Mouse (Mus musculus): ENCODE data around the gene Pla2g5. TPM values are rescaled to one million over a fixed set of nuclear protein-coding genes. Genes with fewer than 3 reads are reported as not detected.
A peak's percentile ranks its signal among the peaks of the same experiment; 100 is the strongest.
"Not testable (repeated sequence)": the region's sequence is repeated elsewhere in the genome, so short reads cannot be mapped to it uniquely, and the experiment has no call there.

Gene Pla2g5
- total RNA-seq (2021) = 1 to 10 TPM; 1.3 to 3.1 TPM
- long read RNA-seq, experiment 1, partial matches to known transcripts = 0 of 1 reads
- long read RNA-seq, experiment 1, other reads (novel, unspliced or antisense) = 0 of 1 reads
- long read RNA-seq, experiment 2, partial matches to known transcripts = 0 of 4 reads
- long read RNA-seq, experiment 2, other reads (novel, unspliced or antisense) = 0 of 4 reads

DNA sequence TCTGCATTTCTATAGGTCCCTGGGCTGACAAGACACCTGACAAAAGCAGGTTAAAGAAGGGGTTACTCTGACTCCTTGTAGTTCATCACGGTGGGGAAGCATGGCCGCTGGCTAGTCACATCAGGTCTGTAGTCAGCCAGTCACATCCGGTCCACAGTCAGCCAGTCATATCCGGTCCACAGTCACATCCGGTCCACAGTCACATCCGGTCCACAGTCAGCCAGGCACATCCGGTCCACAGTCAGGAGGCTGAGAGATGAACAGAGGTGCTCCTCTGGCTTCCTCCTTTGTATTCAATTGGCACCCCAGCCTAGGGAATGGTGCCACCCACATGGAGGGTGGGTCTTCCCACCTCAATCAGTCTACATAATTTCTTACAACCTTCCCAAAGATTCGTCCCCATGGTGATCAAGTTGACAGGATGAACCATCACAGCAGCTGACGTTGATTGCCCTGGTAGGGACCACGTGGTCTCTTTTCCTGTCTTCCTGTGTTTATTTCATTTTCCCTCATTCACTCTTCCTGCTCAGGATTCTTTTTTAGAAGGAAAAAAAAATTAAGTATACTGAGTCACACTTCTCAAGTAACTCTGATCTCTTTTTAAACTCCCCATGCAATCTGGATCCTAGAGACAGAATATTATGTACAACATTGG, at the start of gene Pla2g5:
Gene Pla2g5 (minus strand): TSS at position 139 of the 655 bp plus-strand sequence.
- DNase-seq (ENCODE audit: low spot score in 2 of 2) = no peak

GRCm38 (mm10) chr4:138905624-138906337, 42.5 kb upstream of the Pla2g5 start:
- no peak for DNase-seq (ENCODE audit: low spot score in 2 of 2)

DNA sequence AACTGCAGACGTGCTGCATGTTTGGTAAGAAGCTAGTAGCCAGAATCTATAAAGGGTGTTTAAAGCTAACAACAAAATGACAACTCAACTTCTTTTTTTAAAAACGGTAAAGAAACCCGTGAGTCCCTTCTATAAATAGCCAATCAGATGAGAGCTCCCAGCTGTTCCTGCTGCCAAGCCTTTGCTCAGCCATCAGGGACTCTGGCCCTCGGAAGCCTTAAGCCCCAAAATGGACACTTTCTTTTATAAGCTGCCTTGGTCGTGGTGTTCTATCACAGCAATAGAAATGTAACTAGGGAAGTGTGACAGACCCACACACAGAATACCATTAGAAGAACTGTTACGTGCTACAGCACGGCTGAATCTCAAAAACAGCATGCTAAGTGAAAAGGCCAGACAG, 36.1 kb upstream of the Pla2g5 start:
- no peak for DNase-seq (ENCODE audit: low spot score in 2 of 2)

- DNase-seq (ENCODE audit: low spot score in 2 of 2) = not testable (repeated sequence)
Measured at GRCm38 (mm10) chr4:138893789-138894188, 30.5 kb upstream of the Pla2g5 start.

DNA sequence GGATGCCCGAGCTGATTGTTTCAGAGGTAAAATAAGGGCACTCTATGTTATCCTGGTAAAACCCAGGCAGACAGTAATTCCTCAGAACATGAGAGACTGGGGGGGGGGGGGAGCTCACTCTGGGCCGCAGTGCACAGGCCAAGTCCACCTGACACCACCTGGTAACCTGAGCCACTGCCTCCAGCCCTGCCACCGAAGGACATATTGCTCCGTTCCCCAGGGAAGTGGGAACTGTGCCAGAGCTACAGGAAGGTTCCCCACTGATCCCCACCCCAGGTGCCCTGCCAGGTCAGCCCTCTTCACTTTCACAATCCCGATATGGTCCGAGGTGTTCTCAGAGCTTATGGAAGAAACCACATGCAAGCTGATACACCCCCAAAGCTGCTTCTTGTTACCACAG, 29.4 kb upstream of the Pla2g5 start:
- DNase-seq (ENCODE audit: low spot score in 2 of 2) = no peak

- DNase-seq (ENCODE audit: low spot score in 2 of 2) = no peak
Measured at GRCm38 (mm10) chr4:138889635-138890034, 26.4 kb upstream of the Pla2g5 start.

DNA sequence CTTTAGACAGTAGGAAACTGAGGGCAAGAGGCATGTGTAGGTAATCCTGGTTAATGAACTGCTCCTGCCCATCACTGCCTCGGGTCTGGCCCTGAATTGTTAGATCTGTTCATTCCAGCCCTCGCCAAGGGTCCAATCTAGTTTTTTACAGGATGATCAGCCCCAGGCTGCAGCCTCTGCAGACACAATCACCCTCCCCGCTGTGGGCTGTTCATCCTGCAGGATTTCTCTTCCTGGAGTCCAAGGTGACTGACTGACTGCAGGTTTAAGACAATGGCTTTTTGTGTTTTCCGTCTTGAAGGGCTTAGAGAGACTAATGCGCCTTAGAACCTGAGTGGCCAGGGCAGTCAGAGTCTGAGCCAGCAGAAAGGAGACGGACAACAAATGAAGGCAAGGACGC, 25.9 kb upstream of the Pla2g5 start:
- DNase-seq (ENCODE audit: low spot score in 2 of 2) = no peak

GRCm38 (mm10) chr4:138884261-138884660, 21.0 kb upstream of the Pla2g5 start:
- peak; percentile 83 to 89 for DNase-seq (ENCODE audit: low spot score in 2 of 2)

DNA sequence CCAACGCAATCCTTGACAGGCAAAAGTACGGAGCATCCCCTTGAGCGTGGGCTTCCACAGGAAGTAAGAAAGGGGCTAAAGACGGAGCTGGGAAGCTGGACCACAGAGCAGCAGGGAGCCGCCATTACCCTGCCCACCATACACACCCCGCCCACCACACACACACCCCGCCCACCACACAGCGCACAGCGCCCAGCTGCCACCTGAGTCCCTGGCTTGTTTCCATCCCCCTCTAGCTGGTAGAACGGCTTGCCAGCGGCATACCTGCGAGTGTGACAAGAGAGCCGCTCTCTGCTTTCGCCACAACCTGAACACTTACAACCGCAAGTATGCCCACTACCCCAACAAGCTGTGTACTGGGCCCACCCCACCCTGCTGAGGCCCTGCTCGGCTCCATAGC, 18.9 kb upstream of the Pla2g5 start:
- no peak for DNase-seq (ENCODE audit: low spot score in 2 of 2)

GRCm38 (mm10) chr4:138880811-138881584, 17.7 kb upstream of the Pla2g5 start:
- DNase-seq (ENCODE audit: low spot score in 2 of 2) = no peak

DNA sequence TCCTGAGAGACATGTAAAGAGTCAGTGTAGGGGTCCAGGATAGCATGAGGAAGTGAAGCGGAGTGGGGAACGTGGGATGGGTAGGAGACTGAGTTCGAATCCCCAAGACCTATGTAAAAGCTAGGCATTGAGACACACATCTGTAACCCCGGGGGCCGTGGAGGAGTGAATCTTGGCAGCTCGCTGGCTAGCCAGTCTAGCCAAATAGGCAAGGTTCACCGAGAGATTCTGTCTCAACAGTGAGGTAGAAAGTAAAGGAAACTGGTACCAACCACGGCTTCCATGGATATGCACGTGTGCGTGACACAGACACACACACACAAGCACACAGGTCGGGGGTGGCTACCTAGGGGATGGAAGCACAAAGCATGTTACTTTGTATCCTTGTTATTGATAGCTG, 16.5 kb upstream of the Pla2g5 start:
- DNase-seq (ENCODE audit: low spot score in 2 of 2) = no peak

- no peak for DNase-seq (ENCODE audit: low spot score in 2 of 2)
Measured at GRCm38 (mm10) chr4:138878783-138879182, 15.5 kb upstream of the Pla2g5 start.

GRCm38 (mm10) chr4:138877731-138878130, 14.4 kb upstream of the Pla2g5 start, which contains the start of gene Pla2g2e:
Gene Pla2g2e, plus strand, starts transcription at chr4:138877942.
- no peak for DNase-seq (ENCODE audit: low spot score in 2 of 2)

GRCm38 (mm10) chr4:138875986-138876385, 12.7 kb upstream of the Pla2g5 start:
- DNase-seq (ENCODE audit: low spot score in 2 of 2) = no peak

DNA sequence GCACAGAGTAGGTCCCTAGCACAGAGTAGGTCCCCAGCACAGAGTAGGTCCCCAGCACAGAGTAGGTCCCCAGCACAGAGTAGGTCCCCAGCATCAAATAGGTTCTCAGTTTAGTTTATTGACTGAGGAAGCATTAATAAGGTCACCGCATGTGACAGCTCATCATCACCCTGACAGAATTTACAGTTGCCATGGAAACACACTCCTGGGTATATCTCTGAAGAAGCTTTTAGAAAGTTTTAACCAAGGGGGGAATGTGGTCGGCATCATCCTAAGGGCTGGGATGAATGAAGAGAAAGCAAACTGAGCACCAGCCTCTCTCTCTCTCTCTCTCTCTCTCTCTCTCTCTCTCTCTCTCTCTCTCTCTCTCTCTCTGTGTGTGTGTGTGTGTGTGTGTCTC, 12.0 kb upstream of the Pla2g5 start:
- DNase-seq (ENCODE audit: low spot score in 2 of 2) = not testable (repeated sequence)

DNA sequence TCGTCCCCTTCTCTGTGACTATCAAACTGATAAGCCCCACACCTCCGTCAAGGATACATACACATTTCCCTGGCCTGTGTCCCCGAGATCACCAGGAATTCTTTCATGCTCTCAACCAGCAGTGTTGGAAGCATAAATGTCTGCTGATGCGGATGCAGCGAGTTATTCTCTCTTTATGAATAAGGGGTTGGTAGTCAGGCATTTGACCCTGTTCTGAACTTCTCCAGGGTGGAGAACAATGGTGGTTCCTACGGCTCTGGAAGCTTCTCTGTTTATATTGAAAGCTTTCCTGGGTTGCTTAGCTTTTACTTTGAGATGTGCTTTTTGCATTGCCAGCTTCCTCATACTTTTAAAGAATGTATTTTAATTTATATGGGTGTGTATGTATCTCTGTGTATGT, 10.6 kb upstream of the Pla2g5 start, which contains the start of gene Gm13030:
Gene Gm13030 (minus strand): TSS at position 101 of the 400 bp plus-strand sequence.
- DNase-seq (ENCODE audit: low spot score in 2 of 2) = no peak

GRCm38 (mm10) chr4:138868666-138869065, 5.4 kb upstream of the Pla2g5 start:
- no peak for DNase-seq (ENCODE audit: low spot score in 2 of 2)

DNA sequence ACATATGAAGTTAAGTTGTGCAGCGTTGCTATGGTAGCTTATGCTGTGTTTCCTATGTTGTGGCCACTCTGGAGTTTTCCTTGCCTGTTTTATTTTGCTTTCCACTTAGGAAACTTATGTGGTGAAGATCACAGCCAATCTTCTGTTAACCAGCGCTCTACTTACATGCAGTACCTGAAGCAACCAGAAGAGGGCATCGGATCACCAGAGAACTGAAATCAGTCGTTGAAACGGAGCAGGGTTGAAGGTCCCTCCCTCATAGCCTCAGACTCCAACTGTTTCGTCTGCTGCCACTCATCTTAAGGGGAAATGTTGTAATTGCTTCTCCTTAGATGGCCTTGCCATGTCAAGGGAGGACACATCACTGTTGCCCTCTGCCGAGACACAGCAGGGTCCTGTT, 3.1 kb upstream of the Pla2g5 start:
- DNase-seq (ENCODE audit: low spot score in 2 of 2) = peak; percentile 72 to 83

GRCm38 (mm10) chr4:138865991-138866390, 2.7 kb upstream of the Pla2g5 start:
- no peak for DNase-seq (ENCODE audit: low spot score in 2 of 2)

GRCm38 (mm10) chr4:138865092-138865491, 1.8 kb upstream of the Pla2g5 start:
- DNase-seq (ENCODE audit: low spot score in 2 of 2) = no peak

GRCm38 (mm10) chr4:138859728-138860127, 3.6 kb downstream of the Pla2g5 start:
- DNase-seq (ENCODE audit: low spot score in 2 of 2) = peak; percentile 80
